Mouse (Mus musculus) retina, postnatal 7 days (tissue): Measurements from ENCODE around the gene Grin2c.

Source experiments
- DNase-seq: peaks from one replicate; pipeline ENCODE4 v3.0.0-alpha.2; 2012; ENCODE audit warnings: low read depth, low spot score

Gene Grin2c

DNA sequence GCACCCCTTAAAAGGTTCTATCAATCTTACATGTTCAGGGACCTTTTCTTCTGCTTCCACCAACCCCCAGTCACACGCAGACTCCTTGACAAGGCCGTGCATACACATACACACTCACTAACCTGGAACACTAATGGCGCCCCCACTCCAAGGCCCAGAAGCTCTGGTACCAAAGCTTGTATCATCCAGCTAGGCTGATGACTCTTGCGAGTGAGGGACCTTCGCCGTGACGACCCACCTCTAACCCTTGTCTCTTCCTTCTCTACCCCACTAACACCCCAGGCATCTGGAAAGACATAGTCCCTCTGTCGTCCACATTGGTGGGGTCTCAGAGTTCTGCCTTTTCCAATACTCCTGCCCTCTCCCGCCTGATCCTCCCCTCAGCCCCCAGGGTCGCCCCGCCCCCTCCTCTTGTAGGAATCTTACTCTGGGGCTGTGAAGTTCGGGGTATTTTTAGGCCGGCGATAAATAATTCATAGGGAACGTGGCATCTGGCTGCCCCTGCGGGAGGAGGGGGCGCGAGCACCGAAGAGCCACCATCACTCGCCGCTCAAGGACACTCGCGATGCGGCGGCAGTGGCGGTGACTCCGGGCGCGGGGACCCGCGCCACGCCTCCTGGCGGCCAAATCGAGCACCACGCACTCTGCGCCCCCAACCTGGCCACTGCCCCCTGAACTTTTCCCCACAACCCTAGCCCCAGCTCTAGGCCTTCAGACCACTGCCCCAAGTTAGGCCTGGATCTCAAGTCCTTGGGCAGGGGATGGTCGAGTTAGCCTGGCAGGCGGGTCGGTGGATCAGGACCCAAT, 2.0 kb downstream of the Grin2c start:
- DNase-seq = no peak

DNA sequence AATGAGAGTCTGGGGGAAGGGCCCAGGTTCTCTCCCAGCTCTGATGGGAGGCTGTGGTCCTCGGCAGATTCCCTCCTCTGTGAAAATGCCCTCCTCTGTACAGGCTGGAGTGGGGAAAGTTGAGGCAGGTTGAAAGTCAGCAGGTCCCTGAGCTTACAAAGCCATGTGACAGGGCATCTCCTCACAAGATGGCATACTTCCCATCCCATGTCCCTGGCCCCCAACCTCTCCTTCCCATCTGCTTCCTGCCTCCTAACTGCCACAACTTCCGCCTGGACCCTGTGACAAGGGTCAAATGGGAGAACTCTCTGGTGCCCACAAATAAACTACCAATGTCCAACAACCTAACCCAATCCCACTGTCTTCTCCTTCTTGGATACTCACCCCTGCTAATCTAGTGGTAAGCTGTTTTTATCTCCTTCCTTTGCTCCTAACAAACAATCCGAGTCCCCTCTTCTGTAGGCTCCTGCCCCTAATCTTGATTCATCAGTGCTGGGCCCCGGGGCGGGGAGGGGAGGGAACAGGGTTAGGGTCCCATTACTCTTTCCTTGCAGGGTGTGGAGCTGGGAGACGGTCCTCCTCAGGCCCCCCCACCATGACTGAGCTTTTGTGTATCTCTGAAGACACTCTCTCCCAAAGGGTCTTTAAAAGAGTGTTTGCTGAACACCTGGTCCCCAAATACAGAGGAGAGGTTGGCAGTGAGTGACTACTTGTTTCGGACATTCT, 2.7 kb downstream of the Grin2c start:
- DNase-seq = no peak

DNA sequence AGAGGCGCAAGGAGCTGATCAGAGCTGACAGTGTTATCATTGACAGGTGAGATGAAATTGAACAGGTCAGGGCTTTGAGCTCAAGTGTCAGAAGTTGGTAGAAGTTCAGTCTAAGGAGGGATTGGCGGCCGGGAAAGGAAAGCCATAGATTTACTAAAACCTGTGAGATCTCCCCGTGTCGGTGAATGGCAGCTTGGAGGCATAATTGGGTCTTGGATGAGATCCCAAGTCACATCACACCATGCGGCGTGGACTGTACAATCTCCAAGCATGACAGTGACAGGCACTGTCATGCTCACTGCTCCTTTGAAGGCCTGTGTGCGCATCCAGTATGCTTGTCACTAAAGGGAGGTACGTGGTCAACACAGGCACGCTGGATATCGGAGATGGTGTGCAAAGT, 4.1 kb downstream of the Grin2c start:
- no peak for DNase-seq

DNA sequence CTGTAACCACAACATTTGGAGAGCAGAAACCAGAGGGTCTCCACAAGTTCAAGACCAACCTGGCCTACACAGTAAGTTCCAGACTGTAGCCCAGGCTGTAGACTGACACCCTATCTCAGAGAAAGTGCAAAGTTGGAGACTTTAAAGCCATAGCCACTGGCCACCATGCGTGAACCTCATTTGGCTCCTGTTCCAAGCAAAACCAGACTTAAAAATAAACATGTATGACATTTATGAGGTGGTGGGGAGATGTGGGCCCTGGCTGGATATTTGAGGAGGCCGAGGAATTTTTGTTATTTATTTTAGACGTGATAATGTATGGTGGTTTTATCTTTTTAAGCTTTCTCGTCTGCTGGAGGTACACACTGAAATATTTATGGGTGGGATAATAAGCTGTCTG, 7.9 kb downstream of the Grin2c start:
- DNase-seq = no peak

DNA sequence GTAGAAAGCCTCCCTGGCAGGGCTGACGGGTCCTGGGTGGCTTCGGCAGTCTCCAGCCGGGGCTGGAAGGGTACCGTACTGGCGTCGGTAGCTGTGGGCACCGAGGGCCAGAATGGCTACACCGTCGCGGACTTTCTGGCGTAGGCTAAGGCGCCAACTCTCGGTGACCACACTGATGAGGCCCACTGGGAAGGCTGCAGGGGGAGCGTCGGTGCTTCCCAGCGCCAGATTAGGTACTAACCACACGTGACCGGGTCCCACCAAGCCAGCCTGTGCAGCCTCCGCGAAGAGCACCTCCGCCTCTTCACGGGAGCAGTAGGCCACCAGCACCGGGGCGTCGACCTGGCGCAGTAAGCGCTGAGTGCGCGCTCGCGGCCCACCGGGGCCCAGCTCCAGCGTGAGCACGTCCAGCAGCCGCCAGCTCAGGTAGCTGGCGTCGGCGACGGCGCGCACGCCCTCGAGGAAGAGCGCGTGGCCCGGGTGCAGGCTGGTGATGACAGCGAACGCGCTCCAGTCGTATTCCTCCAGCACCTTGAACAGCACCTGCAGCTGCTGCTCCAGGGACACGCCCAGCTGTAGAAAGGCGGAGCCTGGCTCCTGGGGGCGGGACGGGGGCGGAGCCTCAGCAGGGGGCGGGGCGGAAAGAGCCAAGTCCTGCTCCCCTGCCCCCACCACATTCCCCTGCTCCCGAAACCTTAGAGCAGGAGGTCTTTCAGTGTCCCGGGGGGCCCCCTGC, 9.1 kb downstream of the Grin2c start:
- DNase-seq = no peak

DNA sequence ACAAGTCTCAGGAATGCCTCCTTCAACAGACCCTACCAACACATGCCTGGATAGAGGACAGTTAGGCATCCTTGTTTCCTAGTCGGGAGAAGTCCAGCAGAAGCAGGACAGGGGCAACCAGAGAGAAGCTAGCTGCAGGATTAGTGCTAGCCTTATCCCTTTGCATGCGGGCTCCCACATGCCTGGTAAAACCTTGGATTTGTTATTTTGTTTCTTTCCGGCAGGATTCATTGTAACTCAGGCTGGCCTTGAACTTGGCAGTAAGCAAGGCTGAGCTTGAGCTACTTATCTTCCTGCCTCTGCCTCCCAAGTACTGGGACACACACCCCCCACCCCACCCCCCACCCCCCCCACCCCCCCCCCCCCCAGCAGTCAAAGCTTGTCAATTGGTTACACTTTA, 15.8 kb downstream of the Grin2c start:
- no peak for DNase-seq

DNA sequence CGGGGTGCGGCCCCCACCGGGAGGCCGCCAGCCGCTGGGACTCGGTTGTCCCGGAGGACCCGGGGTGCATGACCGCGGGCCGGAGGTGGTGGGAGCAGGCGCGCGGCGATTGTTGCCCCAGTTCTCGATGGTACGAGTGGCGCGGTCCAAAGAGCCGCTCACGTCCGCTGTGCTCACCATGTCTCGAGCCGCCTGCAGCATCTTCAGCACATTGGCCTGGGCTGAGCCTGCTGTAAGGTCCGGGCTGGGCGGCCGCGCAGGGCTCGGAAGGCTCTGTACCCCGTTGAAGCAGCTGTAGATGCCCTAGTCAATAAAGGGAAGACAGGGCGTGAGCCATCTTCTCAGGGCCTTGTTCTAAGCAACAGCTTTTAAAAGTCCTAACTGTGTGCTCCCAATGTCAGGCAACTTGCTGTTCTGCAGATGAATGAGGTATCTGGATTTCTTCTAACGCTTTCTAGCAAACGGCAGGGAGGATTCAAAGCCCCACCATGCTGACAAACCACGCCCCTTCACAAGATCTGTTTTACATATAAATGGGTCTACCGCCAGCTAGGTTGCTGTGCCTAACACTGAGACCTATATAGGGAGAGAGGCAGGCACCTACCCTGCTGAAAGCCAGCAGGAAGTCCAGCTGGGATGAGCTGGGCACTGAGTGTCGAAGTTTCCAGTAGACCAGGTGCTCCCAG, 16.5 kb downstream of the Grin2c start:
- no peak for DNase-seq

DNA sequence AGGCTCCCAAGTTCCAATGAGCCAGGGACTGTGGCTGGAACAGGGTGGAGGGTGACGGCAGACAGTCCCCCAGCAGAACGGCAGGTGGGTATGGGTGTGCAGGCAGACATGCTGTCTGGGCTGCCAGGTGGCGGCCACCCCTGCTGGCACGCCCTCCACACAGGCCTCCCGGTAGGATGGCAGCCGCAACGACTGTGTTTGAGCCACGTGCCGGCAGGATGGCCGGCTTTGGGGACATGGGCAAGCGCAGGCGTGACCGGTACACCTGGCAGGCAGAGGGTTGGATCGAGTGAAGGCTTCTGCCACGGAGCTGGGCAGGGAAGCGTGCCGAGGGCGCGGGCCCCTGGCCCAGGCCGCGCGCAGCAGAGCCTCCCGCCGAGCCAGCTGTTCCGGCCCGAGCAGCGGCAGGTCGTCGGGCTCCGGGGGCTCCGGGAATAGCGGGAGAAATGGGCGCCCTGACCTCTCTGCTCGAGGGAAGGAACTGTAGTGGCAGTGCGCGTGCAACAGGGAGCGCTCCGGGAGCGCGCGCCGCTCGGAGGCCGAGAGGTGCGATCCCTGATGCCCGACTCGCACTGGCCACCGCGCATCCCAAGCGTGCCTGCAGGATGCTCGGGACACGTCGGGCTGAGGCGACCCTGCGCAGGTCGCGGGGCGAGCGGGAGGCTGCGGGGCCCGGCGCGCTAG, 17.2 kb downstream of the Grin2c start:
- DNase-seq = no peak

DNA sequence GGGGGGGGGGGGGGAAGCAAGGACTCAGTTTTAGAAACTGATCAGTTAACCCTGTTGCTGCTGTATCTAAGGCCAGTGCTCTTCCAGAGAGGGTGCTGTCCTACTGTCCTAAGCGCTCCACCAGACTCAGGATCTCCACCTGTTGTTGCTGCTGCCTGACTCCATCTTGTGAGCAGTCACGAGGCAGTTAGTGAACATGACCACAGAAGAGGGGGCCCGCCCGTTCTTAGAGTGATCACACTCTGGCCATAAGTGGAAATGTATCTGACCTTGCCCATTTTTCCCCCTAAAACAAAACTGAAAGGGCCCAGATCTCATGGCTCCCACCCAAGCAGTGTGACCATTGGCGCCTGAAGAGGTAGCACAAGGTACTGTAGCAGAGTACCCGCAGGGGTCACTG, 19.1 kb downstream of the Grin2c start:
- DNase-seq = no peak

DNA sequence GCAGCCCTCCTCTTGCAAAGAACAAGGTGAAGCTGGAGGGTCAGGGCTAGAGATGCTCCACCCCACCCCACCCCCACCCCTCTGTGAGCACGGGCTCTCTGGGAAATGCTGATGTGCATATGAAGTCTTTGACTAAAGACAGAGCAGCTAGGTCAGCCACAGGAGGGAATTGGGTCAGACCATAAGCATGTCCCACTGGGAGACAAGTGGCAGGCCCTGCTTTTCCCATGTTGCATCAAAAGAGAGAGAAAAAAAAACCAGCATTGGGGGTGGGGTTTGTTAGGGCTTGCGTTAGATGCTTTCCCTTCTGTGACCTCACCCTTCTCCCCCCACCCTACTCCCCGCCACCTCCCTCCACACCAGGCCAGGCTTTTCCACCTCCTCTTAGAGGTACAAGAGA, 19.8 kb downstream of the Grin2c start:
- no peak for DNase-seq

DNA sequence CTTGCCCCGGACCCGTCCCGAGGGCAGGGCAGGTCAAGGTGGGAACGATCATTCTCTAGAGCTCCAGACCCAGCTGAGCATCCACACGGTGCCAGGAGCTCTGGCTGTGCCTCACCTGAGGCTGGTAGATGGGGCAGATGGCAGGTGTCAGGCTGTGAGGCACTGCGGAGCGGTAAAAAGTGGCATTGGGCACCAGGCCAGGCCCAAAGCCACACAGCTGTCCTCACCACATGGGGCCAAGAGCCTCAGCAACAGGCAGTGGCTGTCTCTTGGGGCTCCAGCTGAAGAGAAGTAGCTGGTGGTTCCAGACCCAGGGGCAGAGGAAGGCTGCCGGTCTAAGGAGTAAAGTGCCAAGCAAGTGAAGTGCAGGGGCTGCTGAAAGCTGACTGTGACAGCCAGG, 20.7 kb downstream of the Grin2c start:
- DNase-seq = no peak

DNA sequence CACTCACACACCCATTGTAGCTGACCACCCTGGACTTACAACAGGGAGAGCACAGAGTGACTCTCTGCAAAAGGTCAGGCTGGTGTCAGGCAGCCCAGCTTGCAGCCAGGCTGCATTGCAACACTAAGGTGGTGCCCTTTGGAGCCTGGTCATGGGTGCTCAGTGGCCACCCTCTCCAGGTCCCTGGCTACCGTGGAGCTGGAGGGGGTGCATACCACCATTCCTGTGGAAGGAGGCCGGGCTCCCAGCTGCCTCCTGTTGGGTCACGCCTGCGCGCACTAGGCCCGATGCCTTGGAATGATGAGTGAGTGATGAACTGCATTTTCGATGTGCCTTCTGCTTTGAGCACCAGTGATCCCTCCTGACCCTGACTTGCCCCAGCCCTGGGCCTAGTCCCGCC, 22.2 kb downstream of the Grin2c start:
- no peak for DNase-seq

DNA sequence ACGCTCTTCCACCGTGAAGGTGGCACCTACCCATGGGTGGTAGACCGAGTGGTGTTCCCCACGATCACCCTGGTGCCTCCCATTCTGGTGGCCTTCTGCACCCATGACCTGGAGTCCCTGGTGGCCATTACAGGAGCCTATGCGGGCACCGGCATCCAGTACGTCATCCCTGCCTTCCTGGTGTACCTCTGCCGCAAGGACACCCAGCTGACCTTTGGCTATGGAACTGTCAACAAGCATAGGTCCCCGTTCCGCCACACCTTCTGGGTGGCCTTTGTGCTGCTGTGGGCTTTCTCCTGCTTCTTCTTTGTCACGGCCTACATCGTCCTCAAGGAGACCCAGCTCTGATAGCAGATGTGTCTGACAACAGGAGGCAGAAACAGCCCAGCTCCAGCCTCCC, 23.3 kb downstream of the Grin2c start:
- DNase-seq = no peak

DNA sequence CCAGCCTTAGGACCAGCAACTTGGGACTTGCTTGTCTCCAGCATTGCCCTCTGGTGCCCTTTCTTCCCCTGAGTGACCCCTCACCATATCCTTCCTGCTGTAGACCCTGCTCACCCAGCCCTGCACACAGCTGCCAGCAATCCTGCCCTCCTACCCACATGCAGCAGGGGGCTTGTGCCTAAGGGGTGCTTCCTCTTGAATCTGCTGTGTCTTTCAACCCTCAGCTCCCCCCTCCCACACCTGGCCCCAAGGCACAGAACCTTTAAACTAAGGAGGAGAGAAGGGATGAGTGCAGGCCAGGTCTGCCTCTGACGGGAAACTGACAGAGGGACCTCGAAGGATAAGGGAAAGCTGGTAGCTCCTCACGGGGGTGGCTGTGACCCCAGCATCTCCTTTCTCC, 24.3 kb downstream of the Grin2c start:
- DNase-seq = no peak

DNA sequence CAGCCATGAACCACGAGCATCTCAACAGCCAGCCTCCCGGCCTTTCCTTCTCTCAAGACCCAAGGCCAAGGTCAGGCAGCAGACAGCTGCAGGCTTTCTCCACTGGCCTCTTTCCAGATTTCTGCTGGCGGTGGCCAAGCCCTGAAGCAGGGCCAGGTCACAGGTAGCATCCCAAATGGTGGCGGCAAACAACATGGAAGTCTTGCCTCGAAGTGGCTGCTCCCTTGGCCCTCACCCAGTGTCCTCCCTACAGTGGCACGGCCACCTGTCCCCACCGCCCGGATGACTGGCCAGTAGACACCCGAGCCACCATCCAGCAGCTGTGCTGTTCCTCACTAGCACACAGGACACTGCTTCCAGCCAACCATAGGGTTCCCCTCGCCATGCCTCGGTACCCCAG, 25.6 kb downstream of the Grin2c start:
- no peak for DNase-seq

DNA sequence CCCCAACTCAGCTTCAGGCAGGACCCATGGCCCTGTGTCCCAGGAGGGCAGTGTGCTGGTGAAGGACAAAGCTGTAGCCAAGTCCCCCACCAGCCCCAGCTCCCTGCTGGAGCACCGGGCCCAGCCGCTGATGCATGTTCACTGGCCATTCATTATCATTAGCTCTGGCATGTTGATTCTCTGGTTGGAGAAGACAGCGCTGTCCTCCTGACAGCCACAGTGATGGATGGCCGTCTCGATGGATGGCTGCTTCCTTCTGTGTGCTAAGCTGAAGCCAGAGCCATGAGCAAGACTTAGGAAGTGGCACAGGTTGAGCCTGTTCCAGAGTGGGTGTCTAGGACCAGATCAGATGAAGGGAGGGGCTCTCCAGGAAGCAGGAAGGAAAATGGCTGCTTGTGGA, 30.5 kb downstream of the Grin2c start:
- DNase-seq = no peak

DNA sequence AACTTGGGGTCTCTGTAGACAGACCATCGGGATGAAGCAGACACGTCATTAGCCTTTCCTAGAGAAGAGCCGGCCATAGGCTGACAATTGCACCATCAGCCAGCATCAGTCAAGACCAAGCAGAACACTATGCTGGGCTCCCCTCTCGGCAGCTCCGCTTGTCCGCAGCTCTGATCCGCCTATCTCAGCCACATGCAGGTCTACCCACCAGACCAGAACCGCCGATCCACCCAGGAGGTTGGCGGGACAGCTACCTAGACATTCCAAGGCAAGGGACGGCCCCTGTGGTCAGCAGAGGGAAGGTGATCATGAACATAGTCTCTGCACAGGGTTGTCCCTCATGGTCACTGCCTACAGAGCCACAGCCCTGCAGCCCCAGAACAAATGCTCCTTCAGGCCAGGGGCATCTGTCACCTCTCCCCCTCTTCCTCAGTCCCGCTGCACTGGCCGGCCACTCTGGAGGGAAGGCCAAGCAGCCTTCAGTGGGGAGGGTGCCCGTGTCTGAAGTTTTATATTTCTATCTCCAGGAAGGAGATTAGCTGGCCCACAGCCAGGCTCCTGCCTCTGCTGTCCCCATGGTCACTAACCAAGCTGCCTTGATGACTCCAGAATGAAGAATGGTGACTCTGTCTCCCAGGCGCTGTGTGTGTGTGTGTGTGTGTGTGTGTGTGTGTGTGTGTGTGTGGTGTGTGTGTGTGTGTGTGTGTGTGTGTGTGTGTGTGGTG, 32.6 kb downstream of the Grin2c start:
- no peak for DNase-seq

DNA sequence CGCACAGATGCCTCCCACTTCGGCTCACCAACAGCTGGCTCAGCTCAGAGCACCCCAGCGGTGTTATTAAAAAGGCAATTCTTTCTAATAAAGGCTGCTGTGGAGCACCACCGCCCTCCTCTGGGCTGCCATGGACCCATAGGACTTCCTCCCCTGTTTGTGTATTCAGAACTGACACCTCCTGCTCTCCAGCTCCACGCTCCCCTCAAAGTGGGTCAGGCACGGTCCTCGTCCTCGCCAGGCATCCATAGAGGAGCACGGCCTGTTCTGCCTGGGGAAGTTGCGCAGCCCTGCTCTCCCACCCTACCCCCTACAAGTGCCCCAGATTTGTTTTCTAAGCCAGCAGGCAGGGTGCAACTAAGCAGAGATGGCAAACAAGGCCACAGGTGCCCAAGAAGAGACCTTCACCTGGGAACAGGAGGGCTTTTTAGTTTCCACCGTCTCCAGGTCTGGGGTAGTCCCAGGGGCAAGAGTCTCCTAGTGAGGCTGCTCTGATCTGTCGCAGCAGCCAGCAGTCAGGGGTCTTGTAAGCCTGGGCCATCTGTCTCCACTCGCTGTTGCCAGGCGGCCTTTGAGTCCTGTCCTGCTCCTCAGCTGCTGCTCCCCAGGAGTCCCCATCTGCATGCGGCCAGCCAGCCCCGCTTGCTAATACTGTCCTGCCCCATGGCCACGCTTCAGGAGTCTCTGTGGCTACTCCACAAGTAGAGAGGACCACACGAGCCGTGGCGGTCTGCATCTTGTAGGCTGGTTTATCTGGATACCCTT, 33.3 kb downstream of the Grin2c start:
- DNase-seq = no peak

DNA sequence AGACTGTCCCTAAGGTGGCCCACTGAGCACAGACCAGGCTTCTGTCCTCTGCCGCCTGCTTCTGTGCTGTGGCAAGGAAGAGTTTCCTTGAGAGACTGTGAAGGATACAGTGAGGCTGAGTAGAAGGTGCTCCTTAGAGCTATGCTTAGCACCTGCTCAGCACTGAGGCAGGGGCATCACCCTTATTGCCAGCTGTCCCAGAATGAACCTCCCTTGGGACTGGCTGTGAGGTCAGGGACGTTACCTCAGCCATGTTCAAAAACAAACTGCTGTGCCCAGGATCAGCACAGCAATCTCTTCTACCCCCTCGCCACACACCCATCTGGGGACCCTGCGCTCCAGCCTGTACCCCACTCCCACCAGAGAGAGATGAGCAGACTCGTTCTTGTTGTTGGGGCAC, 34.2 kb downstream of the Grin2c start:
- no peak for DNase-seq

DNA sequence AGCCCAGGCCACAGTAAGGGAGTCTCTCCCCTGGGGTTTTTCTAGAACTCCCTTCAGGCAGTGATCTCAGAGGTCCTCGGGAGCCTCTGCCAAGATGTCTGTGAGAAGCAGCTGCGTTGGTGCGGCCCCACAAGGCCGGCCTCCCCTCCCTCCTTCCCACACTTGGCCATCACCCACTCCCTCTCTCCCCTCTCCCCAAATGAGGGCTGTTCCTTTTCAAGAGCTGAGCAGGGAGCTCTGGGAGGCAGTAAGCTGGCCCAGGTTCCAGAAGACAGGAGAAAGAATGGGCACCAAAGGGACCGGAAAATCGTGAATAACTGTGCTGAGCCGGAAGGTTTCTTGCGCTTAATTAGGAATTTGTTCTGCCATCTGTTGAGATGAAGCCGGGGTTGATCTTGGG, 35.1 kb downstream of the Grin2c start:
- no peak for DNase-seq
